Comparison of ENCODE assay signal across 10 mouse cellular contexts in the genomic region with DNA sequence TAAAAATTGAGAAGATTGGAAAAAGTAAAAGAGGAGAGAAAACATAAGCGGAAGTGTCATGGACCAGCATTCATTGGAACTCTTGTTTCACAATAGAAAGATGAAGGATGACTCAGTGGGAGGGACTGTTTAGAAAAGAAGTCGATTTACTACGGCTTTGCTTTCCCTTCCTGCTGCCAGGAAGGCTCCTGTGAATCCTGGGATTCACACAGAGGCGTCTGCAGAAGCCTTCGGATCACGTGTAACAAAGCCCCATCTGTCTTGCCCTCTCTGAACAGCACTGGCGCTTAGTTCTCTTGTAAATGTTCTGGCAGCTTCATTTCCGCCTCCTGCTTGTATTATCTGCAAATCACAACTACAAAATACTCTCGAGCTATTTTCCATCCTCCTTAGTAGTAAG.
A peak's percentile ranks its signal among the peaks of the same experiment; 100 is the strongest.
DNase-seq lines count a peak whose midpoint lies in the region; ATAC-seq and TF ChIP-seq lines count a peak whose summit lies in the region.
"Had no signal": no experiment of that assay in that cellular context is flagged by ENCODE, and none has a peak within 500 bp of the region (broad histone marks: within the 10 kb centered on the region; RNA-seq: fewer than 3 reads in every experiment).

No protein-coding gene starts in this region.

- no peak overlapping the region for H3K27ac ChIP-seq in lung, embryonic 14.5 days (ENCODE audit: low read depth)
- peak overlapping the region; percentile 45; the same call in 1 of the 2 replicates for H3K27ac ChIP-seq in forebrain, embryonic 13.5 days

- 20% methylated on average over 9 of the region's 9 CpGs for WGBS in lung, embryonic 14.5 days
- 24% methylated on average over 9 of the region's 9 CpGs for WGBS in lung, adult 2 months
- WGBS in forebrain, embryonic 13.5 days, result 13% methylated on average over 9 of the region's 9 CpGs

- H3K4me2 ChIP-seq in lung, embryonic 14.5 days, result no peak overlapping the region
- H3K4me2 ChIP-seq in forebrain, embryonic 13.5 days, result no peak overlapping the region

- H3K36me3 ChIP-seq in lung, embryonic 14.5 days (ENCODE audit: insufficient read depth), result no peaks in the 10 kb centered on the region
- H3K36me3 ChIP-seq in forebrain, embryonic 13.5 days (ENCODE audit: poor library complexity, severe bottlenecking), result no peaks in the 10 kb centered on the region

- no peak overlapping the region for H3K4me3 ChIP-seq in lung, embryonic 14.5 days (ENCODE audit: low read depth, low read length)
- H3K4me3 ChIP-seq in lung, adult 2 months (replicated peaks; ENCODE audit: extremely low read depth, low read depth, low read length), result no peak overlapping the region
- no peak overlapping the region for H3K4me3 ChIP-seq in forebrain, embryonic 13.5 days
- H3K4me3 ChIP-seq: megakaryocyte, embryonic 14.5 days had no signal

- H3K27me3 ChIP-seq in lung, embryonic 14.5 days (ENCODE audit: insufficient read depth, low read length), result no peaks in the 10 kb centered on the region
- H3K27me3 ChIP-seq in forebrain, embryonic 13.5 days, result no peaks in the 10 kb centered on the region

- H3K4me1 ChIP-seq in lung, embryonic 14.5 days (ENCODE audit: insufficient read depth), result no peaks in the 10 kb centered on the region
- H3K4me1 ChIP-seq in lung, adult 2 months (ENCODE audit: control insufficient read depth, insufficient read depth, low read length), result no peaks in the 10 kb centered on the region
- H3K4me1 ChIP-seq in forebrain, embryonic 13.5 days, result peaks cover 14% of the 10 kb centered on the region

- DNase-seq in lung, embryonic 14.5 days, result peak; percentile 20
- no peak for DNase-seq in lung, adult 2 months
- peak; percentile 84 for DNase-seq in layer of hippocampus, adult 9-11 months
- DNase-seq in right cerebral cortex, postnatal 10 days (ENCODE audit: low spot score in 2 of 2), result peak; percentile 71 to 84
- DNase-seq in adrenal gland, postnatal 36 days, result no peak
- DNase-seq in urinary bladder, postnatal 36 days (ENCODE audit: low spot score in 2 of 2), result no peak
- no peak for DNase-seq in ovary, postnatal 10 days (ENCODE audit: low spot score)

- no peak overlapping the region for H3K9ac ChIP-seq in lung, embryonic 14.5 days
- H3K9ac ChIP-seq in forebrain, embryonic 13.5 days, result no peak overlapping the region

- H3K9me3 ChIP-seq in lung, embryonic 14.5 days (ENCODE audit: low read depth, low read length), result no peaks in the 10 kb centered on the region
- no peaks in the 10 kb centered on the region for H3K9me3 ChIP-seq in forebrain, embryonic 13.5 days (replicated peaks)
- H3K9me3 ChIP-seq: megakaryocyte, embryonic 14.5 days had no signal

- TF ChIP-seq POLR2A in lung, adult 2 months (IDR thresholded peaks at IDR 0.05; ENCODE audit: borderline replicate concordance, extremely low read depth, low read depth, low read length), result no peak

- no peak for ATAC-seq in lung, embryonic 14.5 days (ENCODE audit: insufficient read depth)
- peak; percentile 77 for ATAC-seq in forebrain, embryonic 13.5 days
- ATAC-seq: inflammation-experienced regulatory T-cells, adult 6 months had no signal

- no peak for TF ChIP-seq CTCF in lung, embryonic 14.5 days (IDR thresholded peaks at IDR 0.05; ENCODE audit: low read depth)
- TF ChIP-seq CTCF in lung, adult 2 months (IDR thresholded peaks at IDR 0.05; ENCODE audit: insufficient read depth, low read length), result no peak

Comparison
In these comparisons a context has a peak if more than half of its experiments do, and no peak if none do; other contexts are left out.
1. DNase-seq: peak in lung, embryonic 14.5 days (single experiment), layer of hippocampus, adult 9-11 months (single experiment) and right cerebral cortex, postnatal 10 days (2 of 2); none in lung, adult 2 months (single experiment), adrenal gland, postnatal 36 days (0 of 2), urinary bladder, postnatal 36 days (0 of 2) and ovary, postnatal 10 days (single experiment).